Comparison of ENCODE assay signal across 16 mouse cellular contexts in genomic region chr7:139339184-139339583, GRCm38 (mm10).
"Had no signal": no experiment of that assay in that cellular context is flagged by ENCODE, and none has a peak within 500 bp of the region (broad histone marks: within the 10 kb centered on the region; RNA-seq: fewer than 3 reads in every experiment).

No protein-coding gene starts in this region.

- ATAC-seq: liver, postnatal 0 days had no signal

- DNase-seq: kidney, postnatal 10 days; kidney, postnatal 4 days; liver; liver, embryonic 13.5 days; liver, postnatal 0 days; lung, postnatal 14 days; right cerebral cortex, postnatal 14 days; thymus, adult 2 months; thymus, postnatal 25 days had no signal

- H3K9ac ChIP-seq: limb, embryonic 12.5 days; liver, embryonic 13.5 days; liver, postnatal 0 days; lung, embryonic 15.5 days; midbrain, embryonic 12.5 days; stomach, embryonic 15.5 days had no signal

- H3K27me3 ChIP-seq: limb, embryonic 12.5 days; liver, embryonic 13.5 days; lung, embryonic 15.5 days; megakaryocyte, embryonic 14.5 days; midbrain, embryonic 12.5 days; stomach, embryonic 15.5 days had no signal

- H3K27ac ChIP-seq: layer of hippocampus, adult 2 months; limb, embryonic 12.5 days; liver, embryonic 13.5 days; lung, embryonic 15.5 days; macrophage; midbrain, embryonic 12.5 days; stomach, embryonic 15.5 days had no signal

- H3K4me1 ChIP-seq: liver, embryonic 13.5 days; lung, embryonic 15.5 days had no signal

- H3K9me3 ChIP-seq: limb, embryonic 12.5 days; liver, embryonic 13.5 days; lung, embryonic 15.5 days; midbrain, embryonic 12.5 days had no signal

- H3K4me3 ChIP-seq: layer of hippocampus, adult 2 months; limb, embryonic 12.5 days; liver, embryonic 13.5 days; lung, embryonic 15.5 days; megakaryocyte, embryonic 14.5 days; midbrain, embryonic 12.5 days; stomach, embryonic 15.5 days had no signal

- H3K36me3 ChIP-seq: limb, embryonic 12.5 days; liver, embryonic 13.5 days; lung, embryonic 15.5 days; midbrain, embryonic 12.5 days; stomach, embryonic 15.5 days had no signal

- H3K4me2 ChIP-seq: limb, embryonic 12.5 days; liver, embryonic 13.5 days; lung, embryonic 15.5 days; midbrain, embryonic 12.5 days; stomach, embryonic 15.5 days had no signal
